Mouse (Mus musculus) macrophage (primary cell): ENCODE measurements around the gene Rfx8. TPM values are rescaled to one million over a fixed set of nuclear protein-coding genes. Genes with fewer than 3 reads are reported as not detected.

ENCODE experiments used
- H3K27ac ChIP-seq: fragments of 350-480 bp; formaldehyde crosslinking; 2 replicates; pipeline ENCODE4 v1.9.0; 2021
- H3K36me3 ChIP-seq: fragments of 350-480 bp; formaldehyde crosslinking; 2 replicates; pipeline ENCODE4 v1.9.0; 2021; ENCODE audit errors: inconsistent target
- H3K4me3 ChIP-seq: fragments of 350-480 bp; formaldehyde crosslinking; 2 replicates; pipeline ENCODE4 v1.9.0; 2021; ENCODE audit errors: inconsistent target
- H3K79me2 ChIP-seq: fragments of 350-480 bp; formaldehyde crosslinking; 2 replicates; pipeline ENCODE4 v1.9.0; 2021; ENCODE audit errors: inconsistent target
- WGBS: methylation state at CpG from one replicate; pipeline ENCODE4 v1.1.7; 2026; ENCODE audit warnings: inconsistent platforms; ENCODE audit not compliant: missing documents; 5-methylcytosine and 5-hydroxymethylcytosine counted together
- polyA plus RNA-seq: library from polyadenylated mRNA; stranded (reverse); fragments of 250-400 nt; gene quantifications from 3 replicates; pipeline ENCODE4 v1.2.4, GENCODE M21; 2018; ENCODE audit warnings: inconsistent platforms

The Rfx8 gene
- polyA plus RNA-seq, 1 experiment from 2014 or later: not detected

DNA sequence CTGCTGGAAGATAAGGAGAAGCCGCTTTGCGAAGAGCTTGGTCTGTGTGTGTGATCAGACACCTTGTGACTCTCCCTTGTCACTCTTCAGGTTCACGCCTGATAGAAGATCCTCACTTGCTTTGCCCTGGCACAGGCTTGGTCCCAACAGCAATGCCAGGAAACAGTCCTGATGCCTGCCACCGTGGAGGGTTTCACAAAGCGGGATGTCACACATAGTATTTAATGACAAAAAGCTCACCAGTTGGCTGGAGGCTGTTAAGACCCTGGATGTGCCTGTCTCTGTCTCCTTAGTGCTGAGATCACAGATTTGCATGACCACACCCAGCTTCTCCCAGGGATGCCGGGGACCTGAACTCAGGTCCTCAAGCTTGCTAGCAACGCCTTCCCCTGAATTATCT, 5.2 kb downstream of the Rfx8 start:
- 90% methylated on average over 7 of the region's 7 CpGs for WGBS
- H3K4me3 ChIP-seq: no peak overlapping the region
- no peak overlapping the region for H3K27ac ChIP-seq
- H3K79me2 ChIP-seq: no peaks in the 10 kb centered on the region
- H3K36me3 ChIP-seq: no peaks in the 10 kb centered on the region

DNA sequence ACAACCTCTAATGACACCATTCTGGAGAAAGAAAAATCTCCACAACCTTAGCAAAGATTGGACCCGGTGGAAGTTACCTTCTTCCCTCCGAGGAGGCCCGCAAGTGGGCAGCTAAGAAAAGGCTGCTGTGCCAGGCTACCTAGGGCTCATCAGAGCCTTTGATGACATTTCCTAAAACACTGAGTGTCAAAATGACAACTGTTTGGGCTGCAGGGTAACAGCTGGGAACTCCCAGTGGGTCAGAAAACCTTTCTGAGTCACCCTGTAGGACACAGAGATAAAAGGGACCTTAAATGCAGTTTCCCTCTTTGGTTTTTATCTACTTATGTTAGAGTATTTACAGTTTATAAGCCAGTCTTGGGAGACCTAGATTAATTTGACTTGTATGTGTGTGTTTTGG, 6.1 kb downstream of the Rfx8 start:
- 83% methylated on average over 3 of the region's 3 CpGs for WGBS
- Histone ChIP-seq H3K27ac (no peak overlapping the region; the same call in 1 of the 2 replicates), H3K79me2 (no peaks in the 10 kb centered on the region), H3K36me3 (no peaks in the 10 kb centered on the region), H3K4me3 (no peak overlapping the region)

- no peaks in the 10 kb centered on the region for H3K36me3 ChIP-seq
- H3K4me3 ChIP-seq: no peak overlapping the region
- no peaks in the 10 kb centered on the region for H3K79me2 ChIP-seq
- peak overlapping the region; percentile 58 for H3K27ac ChIP-seq
- 14% methylated on average over 16 of the region's 16 CpGs for WGBS
Measured at GRCm38 (mm10) chr1:39713842-39714658, 6.7 kb downstream of the Rfx8 start.

- Histone ChIP-seq H3K27ac (peak overlapping the region; percentile 58), H3K4me3 (no peak overlapping the region), H3K36me3 (no peaks in the 10 kb centered on the region), H3K79me2 (no peaks in the 10 kb centered on the region)
- 60% methylated on average over 8 of the region's 8 CpGs for WGBS
Measured at GRCm38 (mm10) chr1:39713300-39713699, 7.5 kb downstream of the Rfx8 start.

GRCm38 (mm10) chr1:39712261-39712660, 8.5 kb downstream of the Rfx8 start:
- H3K36me3 ChIP-seq: no peaks in the 10 kb centered on the region
- H3K79me2 ChIP-seq: no peaks in the 10 kb centered on the region
- H3K27ac ChIP-seq: no peak overlapping the region
- no peak overlapping the region for H3K4me3 ChIP-seq
- WGBS: 51% methylated on average over 7 of the region's 7 CpGs

GRCm38 (mm10) chr1:39710604-39711003, 10.2 kb downstream of the Rfx8 start:
- WGBS: 58% methylated on average over 4 of the region's 4 CpGs
- Histone ChIP-seq H3K79me2 (no peaks in the 10 kb centered on the region), H3K4me3 (no peak overlapping the region), H3K36me3 (no peaks in the 10 kb centered on the region), H3K27ac (no peak overlapping the region)

GRCm38 (mm10) chr1:39710016-39710415, 10.8 kb downstream of the Rfx8 start:
- H3K79me2 ChIP-seq: no peaks in the 10 kb centered on the region
- WGBS: 95% methylated on average over 4 of the region's 5 CpGs
- no peak overlapping the region for H3K27ac ChIP-seq
- no peak overlapping the region for H3K4me3 ChIP-seq
- H3K36me3 ChIP-seq: no peaks in the 10 kb centered on the region

GRCm38 (mm10) chr1:39708778-39709177, 12.0 kb downstream of the Rfx8 start:
- Histone ChIP-seq H3K36me3 (no peaks in the 10 kb centered on the region), H3K79me2 (no peaks in the 10 kb centered on the region), H3K27ac (no peak overlapping the region), H3K4me3 (no peak overlapping the region)
- 43% methylated on average over 5 of the region's 5 CpGs for WGBS

GRCm38 (mm10) chr1:39702216-39703046, 18.4 kb downstream of the Rfx8 start:
- H3K79me2 ChIP-seq: no peaks in the 10 kb centered on the region
- H3K27ac ChIP-seq: no peak overlapping the region
- no peaks in the 10 kb centered on the region for H3K36me3 ChIP-seq
- WGBS: 81% methylated on average over 18 of the region's 18 CpGs
- no peak overlapping the region for H3K4me3 ChIP-seq

GRCm38 (mm10) chr1:39701274-39701602, 19.6 kb downstream of the Rfx8 start:
- Histone ChIP-seq H3K36me3 (no peaks in the 10 kb centered on the region), H3K4me3 (no peak overlapping the region), H3K79me2 (no peaks in the 10 kb centered on the region), H3K27ac (no peak overlapping the region)
- 74% methylated on average over 9 of the region's 9 CpGs for whole genome bisulfite sequencing

DNA sequence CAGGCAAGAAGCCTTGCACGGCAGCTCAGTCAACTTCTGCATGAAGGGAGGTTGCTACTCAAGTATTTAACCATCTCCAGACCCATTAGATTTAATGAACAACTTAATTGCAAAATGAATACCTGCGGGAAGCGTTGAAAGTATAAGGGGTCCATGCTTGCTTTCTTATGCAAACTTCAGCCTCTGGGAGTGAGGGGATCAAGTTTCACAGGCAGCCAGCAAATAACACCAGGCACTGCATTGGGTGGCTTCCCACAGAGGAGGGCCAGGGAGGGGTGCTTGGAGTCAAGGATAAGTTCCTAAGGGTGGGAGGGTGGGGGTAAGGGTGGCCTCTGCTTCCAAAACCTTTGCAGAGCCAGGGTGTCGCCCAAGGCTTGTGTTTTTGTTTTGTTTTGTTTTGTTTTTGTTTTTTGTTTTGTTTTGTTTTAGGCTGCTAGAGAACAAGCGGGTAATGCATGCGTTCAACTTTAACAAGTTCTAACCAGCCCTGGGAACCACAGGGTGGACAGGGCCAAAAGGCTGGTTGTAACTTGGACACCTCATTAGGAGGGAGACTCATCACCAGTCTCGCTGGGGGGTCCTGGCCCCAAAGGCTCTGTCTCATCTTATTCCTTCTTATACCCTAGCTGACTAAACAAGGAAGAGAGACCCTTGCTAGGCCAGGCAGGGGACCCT, 20.1 kb downstream of the Rfx8 start:
- no peak overlapping the region for H3K4me3 ChIP-seq
- no peaks in the 10 kb centered on the region for H3K36me3 ChIP-seq
- no peaks in the 10 kb centered on the region for H3K79me2 ChIP-seq
- H3K27ac ChIP-seq: no peak overlapping the region
- 93% methylated on average over 6 of the region's 7 CpGs for WGBS

DNA sequence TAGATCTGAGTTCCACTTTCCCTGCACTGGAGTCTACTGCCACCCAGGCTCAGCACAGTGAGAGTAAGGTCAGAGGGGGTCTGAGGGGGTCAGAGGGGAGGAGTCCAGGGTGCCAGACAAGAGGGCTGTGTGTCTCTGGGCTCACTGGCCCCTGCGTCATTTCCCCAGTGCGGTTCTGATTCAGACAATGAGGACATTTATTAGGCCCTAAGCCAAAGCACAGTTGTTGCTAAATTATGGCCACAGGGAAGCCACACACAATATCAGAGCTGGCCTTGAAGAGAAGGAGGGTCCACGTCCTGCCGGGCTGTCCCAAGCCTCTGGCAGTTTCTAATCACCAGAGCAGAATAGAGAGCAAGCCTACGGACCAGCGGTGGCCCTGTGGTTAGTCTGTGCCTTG, 22.3 kb downstream of the Rfx8 start:
- WGBS: 69% methylated on average over 6 of the region's 6 CpGs

DNA sequence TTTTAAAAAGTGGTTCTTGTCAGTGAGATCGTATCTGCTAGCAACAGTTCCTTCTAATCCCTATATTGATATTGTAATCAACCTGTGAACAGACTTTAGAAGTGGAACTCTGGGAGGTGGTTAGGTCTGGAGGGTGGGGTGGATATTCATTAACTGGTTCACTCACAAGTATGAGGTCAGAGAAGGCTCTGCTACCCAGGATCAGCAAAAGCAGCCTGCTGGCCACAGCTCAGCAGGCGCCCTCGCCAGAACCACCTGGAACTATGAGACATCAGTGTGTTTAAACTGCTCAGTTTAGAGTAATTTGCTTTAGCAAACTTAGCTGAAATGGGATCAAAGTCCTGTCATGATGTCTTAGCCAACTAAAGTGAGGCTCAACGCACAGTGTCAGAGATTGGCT, 25.6 kb downstream of the Rfx8 start:
- no peaks in the 10 kb centered on the region for H3K36me3 ChIP-seq
- H3K79me2 ChIP-seq: no peaks in the 10 kb centered on the region
- H3K4me3 ChIP-seq: no peak overlapping the region
- no peak overlapping the region for H3K27ac ChIP-seq
- WGBS: 84% methylated on average over 4 of the region's 4 CpGs

More for the DNA sequence above, 22.3 kb downstream of the Rfx8 start:
- no peaks in the 10 kb centered on the region for H3K36me3 ChIP-seq
- no peaks in the 10 kb centered on the region for H3K79me2 ChIP-seq
- H3K27ac ChIP-seq: no peak overlapping the region
- H3K4me3 ChIP-seq: no peak overlapping the region

DNA sequence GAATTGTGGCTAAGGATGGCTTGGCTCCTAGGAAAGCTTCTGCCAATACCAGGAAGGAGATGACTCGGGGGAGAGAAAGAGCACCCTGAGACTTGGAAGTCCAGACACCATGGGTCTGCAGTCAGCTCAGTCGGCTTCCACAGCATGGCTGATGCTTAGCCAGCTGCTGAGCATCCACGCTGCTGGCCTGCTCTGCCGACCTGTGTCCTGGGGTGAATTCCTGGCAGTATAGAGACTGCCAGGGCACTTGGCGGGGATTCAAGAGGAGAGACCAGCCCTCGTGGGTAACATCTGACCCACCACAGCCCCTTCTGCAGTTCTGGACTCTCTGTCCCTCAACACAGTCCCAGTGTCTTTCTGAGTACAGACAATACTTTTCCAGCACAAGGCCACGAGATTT, 26.0 kb downstream of the Rfx8 start:
- 82% methylated on average over 7 of the region's 7 CpGs for WGBS
- Histone ChIP-seq H3K4me3 (no peak overlapping the region), H3K27ac (no peak overlapping the region), H3K36me3 (no peaks in the 10 kb centered on the region), H3K79me2 (no peaks in the 10 kb centered on the region)

DNA sequence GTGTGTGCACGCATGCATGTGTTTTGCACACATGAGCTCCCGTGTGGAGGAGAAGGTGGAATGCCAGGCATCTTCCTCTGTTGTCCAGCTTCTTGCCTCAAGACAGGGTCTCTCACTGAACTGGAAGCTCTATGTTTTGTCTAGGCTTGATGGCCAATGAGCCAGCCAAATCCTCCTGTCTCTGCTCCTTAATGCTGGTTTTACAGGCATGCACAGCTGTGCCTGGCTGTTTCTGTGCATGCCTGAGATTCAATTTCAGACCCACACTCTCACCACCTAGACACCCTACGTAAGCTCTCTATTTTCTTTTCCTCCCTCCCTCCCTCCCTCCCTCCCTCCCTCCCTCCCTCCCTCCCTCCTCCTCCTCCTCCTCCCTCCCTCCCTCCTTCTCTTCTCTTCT, 28.8 kb downstream of the Rfx8 start:
- WGBS: 91% methylated on average over 2 of the region's 3 CpGs
- Histone ChIP-seq H3K36me3 (no peaks in the 10 kb centered on the region), H3K79me2 (no peaks in the 10 kb centered on the region), H3K4me3 (no peak overlapping the region), H3K27ac (no peak overlapping the region)
